Mouse (Mus musculus): ENCODE results near the gene Vgll4.

GRCm38 (mm10) chr6:115006948-115007347 lies 37.2 kb upstream of the Vgll4 start:
- no peak for TF ChIP-seq ZC3H11A (IDR thresholded peaks at IDR 0.05; ENCODE audit: low read depth, low read length)
- no peak for TF ChIP-seq NELFE (IDR thresholded peaks at IDR 0.05; ENCODE audit: low read depth, low read length)
- no peak for TF ChIP-seq EP300 (IDR thresholded peaks at IDR 0.05; ENCODE audit: low read length)
- TF ChIP-seq RAD21 (IDR thresholded peaks at IDR 0.05; ENCODE audit: low read depth, low read length) = no peak
- TF ChIP-seq ZKSCAN1 (IDR thresholded peaks at IDR 0.05; ENCODE audit: borderline replicate concordance, low read depth, low read length) = no peak
- no peak for TF ChIP-seq HCFC1 (IDR thresholded peaks at IDR 0.05; ENCODE audit: low read depth, low read length)
- no peak for TF ChIP-seq SIN3A (IDR thresholded peaks at IDR 0.05; ENCODE audit: low read length)
- no peak; the same call in 1 of the 2 replicates for TF ChIP-seq POLR2A (IDR thresholded peaks at IDR 0.05; ENCODE audit: low read depth, low read length)
- TF ChIP-seq NRF1 (IDR thresholded peaks at IDR 0.05; ENCODE audit: low read depth, low read length) = peak; percentile 51

Data from CH12.LX (cell line).